Mouse (Mus musculus) bone marrow, adult 2 months (tissue): Measurements from ENCODE around the gene Junb.

ENCODE experiments used
- CTCF ChIP-seq: fragments of 200-500 bp; IDR thresholded peaks from 2 replicates; pipeline ENCODE4 v1.5.1; 2011; ENCODE audit warnings: low read length, control low read depth; ENCODE audit not compliant: control insufficient read depth, insufficient read depth
- POLR2A ChIP-seq: fragments of 200-500 bp; IDR thresholded peaks from 2 replicates; pipeline ENCODE4 v1.6.1; 2011; ENCODE audit warnings: low read depth, mild to moderate bottlenecking, control low read depth, low read length, borderline replicate concordance; ENCODE audit not compliant: control insufficient read depth

DNA sequence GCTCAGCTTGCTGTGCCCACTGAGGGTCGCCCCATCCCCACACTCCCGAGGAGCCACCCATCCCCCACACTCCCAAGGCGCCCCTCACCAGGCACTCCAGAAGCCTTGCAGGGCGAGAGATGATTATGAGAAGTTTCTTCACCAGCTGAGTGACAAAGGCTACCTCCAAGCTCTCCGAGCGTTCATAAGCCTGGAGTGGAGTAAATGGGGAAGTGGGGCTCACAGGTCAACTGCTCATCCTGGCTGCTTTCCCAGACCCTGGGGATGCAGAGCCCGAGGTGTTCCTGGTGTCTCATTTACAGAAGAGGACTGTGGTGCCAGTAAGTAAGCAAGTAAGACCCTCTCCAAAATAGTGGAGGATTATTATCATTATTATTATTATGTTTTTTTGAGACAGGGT, 53.0 kb downstream of the Junb start:
- TF ChIP-seq POLR2A (no peak), CTCF (no peak)
